In genomic region chr5:17816170-17816569, GRCm38 (mm10) we compare ENCODE assay signal across 8 mouse cellular contexts.
DNase-seq lines count a peak whose midpoint lies in the region; ATAC-seq lines count a peak whose summit lies in the region.

No protein-coding gene starts in this region.

- DNase-seq in hindbrain, embryonic 14.5 days (ENCODE audit: low spot score), result peak; percentile 76
- DNase-seq in hindbrain, embryonic 10.5 days (ENCODE audit: low spot score), result no peak
- DNase-seq in thymus, postnatal 14 days, result peak; percentile 2
- no peak for DNase-seq in thymus, adult 18-20 months
- peak; percentile 23 for DNase-seq in telencephalon, adult 2 months (ENCODE audit: low read depth, low spot score)
- no peak for DNase-seq in right cerebral cortex, postnatal 14 days
- DNase-seq in spleen, postnatal 14 days (ENCODE audit: low spot score in 2 of 2), result no peak

- no peak for ATAC-seq in hindbrain, embryonic 14.5 days (ENCODE audit: low FRiP score)
- ATAC-seq in hematopoietic stem cell, adult 5-6 weeks (replicated peaks in 1 of 2; ENCODE audit: insufficient read depth in 1 of 2, low FRiP score in 2 of 2, low TSS enrichment in 1 of 2, low read depth in 1 of 2, poor library complexity in 2 of 2, severe bottlenecking in 2 of 2), result peak; percentile 37 to 51; a peak in 2 of 4 replicates

- H3K4me1 ChIP-seq in hindbrain, embryonic 14.5 days (replicated peaks; ENCODE audit: control insufficient read depth, insufficient read depth, low read length), result no peaks in the 10 kb centered on the region
- H3K4me1 ChIP-seq in hindbrain, embryonic 10.5 days (replicated peaks), result no peaks in the 10 kb centered on the region

- no peaks in the 10 kb centered on the region for H3K27me3 ChIP-seq in hindbrain, embryonic 14.5 days (ENCODE audit: control insufficient read depth, insufficient read depth, low read length)
- H3K27me3 ChIP-seq in hindbrain, embryonic 10.5 days (ENCODE audit: insufficient read depth, poor library complexity, severe bottlenecking), result no peaks in the 10 kb centered on the region

- no peak overlapping the region for H3K27ac ChIP-seq in hindbrain, embryonic 14.5 days
- no peak overlapping the region for H3K27ac ChIP-seq in hindbrain, embryonic 10.5 days

- 6% methylated on average over 2 of the region's 2 CpGs for WGBS in hindbrain, embryonic 14.5 days
- 8% methylated on average over 2 of the region's 2 CpGs for WGBS in hindbrain, embryonic 10.5 days

- no peak overlapping the region for H3K4me3 ChIP-seq in hindbrain, embryonic 14.5 days (replicated peaks; ENCODE audit: low read length)
- no peak overlapping the region for H3K4me3 ChIP-seq in hindbrain, embryonic 10.5 days

- H3K9me3 ChIP-seq in hindbrain, embryonic 14.5 days (ENCODE audit: control insufficient read depth, low read length), result no peaks in the 10 kb centered on the region
- no peaks in the 10 kb centered on the region for H3K9me3 ChIP-seq in hindbrain, embryonic 10.5 days

- H3K36me3 ChIP-seq in hindbrain, embryonic 14.5 days (replicated peaks; ENCODE audit: control insufficient read depth, insufficient read depth), result no peaks in the 10 kb centered on the region
- H3K36me3 ChIP-seq in hindbrain, embryonic 10.5 days, result no peaks in the 10 kb centered on the region

- no peak overlapping the region for H3K9ac ChIP-seq in hindbrain, embryonic 14.5 days

- no peak overlapping the region for H3K4me2 ChIP-seq in hindbrain, embryonic 14.5 days (replicated peaks)

Comparison
In these comparisons a context has a peak if more than half of its experiments do, and no peak if none do; other contexts are left out.
1. DNase-seq: peak in hindbrain, embryonic 14.5 days (single experiment), thymus, postnatal 14 days (single experiment) and telencephalon, adult 2 months (single experiment); none in hindbrain, embryonic 10.5 days (single experiment), thymus, adult 18-20 months (0 of 2), right cerebral cortex, postnatal 14 days (single experiment) and spleen, postnatal 14 days (0 of 2).